Mouse (Mus musculus) spleen, postnatal 36 days (tissue): ENCODE results near the gene Tifa.
A peak's percentile ranks its signal among the peaks of the same experiment; 100 is the strongest.

Experiments
- DNase-seq, 2 experiments: peaks; one replicate each; pipeline ENCODE4 v3.0.0; 2022; ENCODE audit warnings: low spot score in 2 of 2, mixed read lengths in 1 of 2

Tifa gene

DNA sequence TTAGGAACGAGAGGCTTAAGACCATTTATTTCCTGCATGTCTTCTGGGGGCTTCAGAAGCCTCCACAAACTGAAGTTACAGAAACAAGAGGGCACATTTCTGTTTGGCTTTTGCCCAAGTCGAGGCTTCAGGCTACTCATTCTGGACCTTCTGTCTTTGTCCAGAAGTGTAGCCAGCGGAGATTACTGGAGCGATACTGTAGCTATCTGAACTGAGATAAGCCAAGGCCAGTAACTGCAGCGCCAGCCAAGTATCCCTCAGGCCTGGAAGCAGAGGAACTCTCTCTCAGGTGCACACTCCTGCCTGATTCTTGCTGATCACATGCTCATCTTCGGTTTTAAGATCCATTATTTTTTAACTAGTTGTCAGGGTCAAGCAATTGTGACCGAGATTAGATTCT lies 1.6 kb upstream of the Tifa start:
- DNase-seq, result no peak

DNA sequence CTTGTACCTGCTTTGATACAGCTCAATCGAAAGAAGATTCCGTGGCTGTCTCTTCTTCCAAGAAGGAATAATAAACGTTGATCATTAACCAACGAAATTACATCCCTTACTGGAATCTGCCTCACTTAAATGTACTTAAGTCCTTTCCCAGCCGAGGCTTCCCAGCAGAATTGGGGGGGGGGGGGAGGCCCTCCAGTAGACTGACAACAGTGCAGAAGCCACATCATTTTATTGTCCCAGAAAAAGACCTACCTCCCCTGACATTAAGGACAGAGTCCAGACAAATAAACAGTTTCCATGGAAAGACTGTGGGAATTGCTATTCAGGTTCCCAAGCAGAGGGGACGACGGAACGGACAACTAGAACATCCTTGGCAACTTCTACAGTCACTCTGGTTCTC lies 686 bp upstream of the Tifa start:
- no peak for DNase-seq

DNA sequence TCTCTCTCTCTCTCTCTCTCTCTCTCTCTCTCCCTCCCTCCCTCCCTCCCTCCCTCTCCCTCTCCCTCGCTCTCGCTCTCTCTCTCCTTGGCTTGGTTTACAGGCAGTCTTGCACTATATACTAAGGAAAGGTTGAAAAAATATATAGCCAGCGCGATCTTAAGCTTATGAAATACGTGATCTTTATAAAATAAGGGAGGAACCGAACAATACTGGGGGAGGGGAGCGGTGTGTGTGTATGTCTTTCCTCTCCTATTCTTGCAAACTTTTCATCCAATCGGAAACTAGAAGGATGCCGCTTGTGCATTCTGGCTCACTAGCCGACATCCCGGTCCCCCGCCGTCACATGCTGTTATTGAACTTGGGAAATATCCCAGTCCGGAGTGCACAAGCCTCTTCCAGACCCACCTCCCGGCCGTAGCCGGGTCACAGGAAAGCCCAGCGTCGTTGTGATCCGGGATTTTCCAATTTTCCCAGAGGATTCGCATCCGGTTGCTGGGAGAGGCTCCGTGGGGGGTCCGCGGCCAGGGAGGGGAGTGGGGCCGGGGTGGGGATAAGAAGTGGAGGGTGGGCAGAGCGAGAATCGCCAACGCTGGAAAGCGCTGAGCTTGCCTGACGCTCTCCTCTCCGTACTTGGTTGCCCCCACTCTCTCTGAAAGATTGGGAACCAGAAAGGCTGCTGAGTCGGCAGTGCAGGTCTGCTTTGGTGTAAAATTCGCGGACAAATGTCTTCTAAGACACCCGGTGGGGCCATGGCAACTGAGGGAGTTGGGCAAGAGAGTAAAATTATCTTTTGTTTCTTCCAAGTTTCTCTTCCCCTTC lies 840 bp downstream of the Tifa start:
- peak; percentile 41 to 62 for DNase-seq

DNA sequence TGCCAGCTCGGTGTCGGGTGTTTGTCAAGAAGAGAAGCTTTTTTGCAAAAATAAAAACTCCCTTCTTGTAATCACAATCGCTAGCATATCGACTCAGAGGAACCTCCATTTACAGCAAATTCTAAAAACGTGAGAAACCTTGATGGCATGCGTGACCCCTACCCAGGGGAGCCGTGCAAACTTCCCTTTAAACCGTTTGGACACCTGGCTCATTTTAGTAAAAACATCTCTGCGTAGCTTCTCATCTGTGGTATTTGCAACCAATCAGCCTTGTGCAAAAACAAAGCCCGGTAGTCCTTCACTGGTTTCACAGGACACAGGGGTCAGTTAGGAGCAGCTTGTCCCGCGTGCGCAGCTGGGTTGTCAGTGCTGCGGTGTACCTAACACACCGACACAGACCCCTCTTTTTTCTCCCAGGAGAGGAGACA lies 1.5 kb downstream of the Tifa start:
- DNase-seq, result peak; percentile 44 to 63

DNA sequence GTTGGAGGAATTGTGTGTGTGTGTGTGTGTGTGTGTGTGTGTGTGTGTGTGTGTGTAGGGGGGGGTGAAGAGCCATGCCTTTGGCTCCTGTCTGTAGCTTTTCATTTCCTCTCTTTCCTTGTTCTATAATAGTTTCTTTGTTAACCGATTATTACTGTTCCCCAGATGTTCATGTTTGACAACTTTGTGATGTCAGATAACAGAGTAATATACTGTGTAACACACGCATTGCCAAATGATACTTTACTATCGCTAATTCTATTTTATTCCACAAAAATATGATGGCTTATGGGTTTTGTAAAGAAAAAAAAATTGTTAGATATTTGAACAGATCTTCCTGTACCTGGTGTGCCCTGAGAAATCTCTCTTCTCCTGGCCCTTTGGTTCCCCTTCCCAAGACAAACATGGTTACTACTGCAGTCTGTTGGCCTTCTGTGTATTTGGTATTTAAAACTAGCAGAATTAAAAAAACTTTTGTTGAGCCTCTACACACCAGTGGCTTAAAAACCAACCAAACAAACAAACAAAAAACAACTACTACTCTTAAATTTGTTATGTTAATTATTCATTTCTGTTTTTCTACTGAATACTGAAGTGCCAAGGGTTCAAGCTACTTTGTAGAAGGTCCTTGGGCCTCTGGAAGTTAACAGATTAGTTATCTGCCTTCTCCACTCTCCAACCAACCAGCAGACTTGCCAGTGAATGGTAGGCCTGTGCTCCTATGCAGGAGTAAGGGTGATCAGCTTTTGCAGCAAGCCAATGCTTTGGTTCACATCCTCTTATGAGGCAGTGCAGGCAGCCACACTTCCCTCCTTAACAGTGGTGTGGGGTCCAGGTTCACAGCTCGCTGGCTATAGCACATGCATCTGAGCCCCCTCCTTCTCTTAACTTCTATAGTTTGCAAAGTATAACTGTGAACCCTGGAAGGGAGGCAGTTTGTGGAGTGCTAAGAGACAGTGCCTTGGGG lies 2.3 kb downstream of the Tifa start:
- DNase-seq, result peak; percentile 55 to 68

DNA sequence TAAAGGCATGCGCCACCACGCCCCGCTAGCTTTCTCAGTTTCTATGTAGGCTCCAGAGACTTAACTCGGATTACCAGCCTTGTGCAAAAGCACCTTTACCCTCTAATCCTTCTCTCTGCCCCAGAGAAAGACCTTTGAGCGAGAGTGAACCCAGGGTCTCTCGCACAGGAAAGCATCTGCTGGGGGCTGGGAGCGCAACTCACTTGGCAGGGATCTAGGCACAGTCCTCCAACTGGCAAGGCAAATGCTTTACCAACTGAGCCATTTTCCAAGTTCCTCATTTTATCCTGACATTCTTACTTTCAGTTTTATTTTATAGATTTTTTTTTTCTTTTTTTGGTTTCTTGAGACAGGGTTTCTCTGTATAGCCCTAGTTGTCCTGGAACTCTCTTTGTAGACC lies 3.4 kb downstream of the Tifa start:
- DNase-seq, result peak in 1 of 2 experiments; percentile 15

DNA sequence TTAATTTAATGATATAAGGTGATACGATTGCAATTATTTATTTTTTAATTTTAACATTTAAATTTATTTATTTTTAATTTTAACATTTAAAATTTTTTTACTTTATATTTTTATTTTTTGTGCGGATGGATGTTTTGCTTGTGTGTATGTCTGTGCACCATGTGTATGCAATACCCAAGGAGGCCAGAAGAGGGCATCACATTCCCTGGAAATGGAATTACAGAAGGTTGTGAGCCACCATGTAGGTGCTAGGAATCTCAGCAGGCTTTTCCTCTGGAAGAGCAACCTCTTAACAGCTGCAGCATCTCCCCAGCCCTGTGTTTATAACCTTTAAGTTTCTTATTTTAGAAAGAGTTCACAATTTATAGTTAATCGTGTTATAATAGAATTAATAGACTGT lies 6.2 kb downstream of the Tifa start:
- DNase-seq, result no peak

DNA sequence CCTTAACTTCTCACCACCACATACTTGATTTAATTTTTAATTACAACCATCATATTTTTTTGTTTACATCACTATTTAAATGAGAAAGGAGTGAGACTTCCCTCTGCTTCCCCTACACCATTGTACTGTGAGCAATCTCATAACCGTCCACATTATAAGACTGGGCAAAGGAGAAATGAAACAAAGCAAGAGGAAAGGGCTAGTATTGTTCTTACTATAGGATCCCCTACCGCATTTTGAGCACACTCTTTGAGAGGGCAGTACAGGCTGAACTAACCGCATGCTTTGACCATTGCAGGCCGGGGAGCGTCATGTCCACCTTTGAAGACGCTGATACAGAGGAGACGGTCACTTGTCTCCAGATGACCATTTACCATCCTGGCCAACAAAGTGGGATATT lies 6.7 kb downstream of the Tifa start:
- peak in 1 of 2 experiments; percentile 15 for DNase-seq

DNA sequence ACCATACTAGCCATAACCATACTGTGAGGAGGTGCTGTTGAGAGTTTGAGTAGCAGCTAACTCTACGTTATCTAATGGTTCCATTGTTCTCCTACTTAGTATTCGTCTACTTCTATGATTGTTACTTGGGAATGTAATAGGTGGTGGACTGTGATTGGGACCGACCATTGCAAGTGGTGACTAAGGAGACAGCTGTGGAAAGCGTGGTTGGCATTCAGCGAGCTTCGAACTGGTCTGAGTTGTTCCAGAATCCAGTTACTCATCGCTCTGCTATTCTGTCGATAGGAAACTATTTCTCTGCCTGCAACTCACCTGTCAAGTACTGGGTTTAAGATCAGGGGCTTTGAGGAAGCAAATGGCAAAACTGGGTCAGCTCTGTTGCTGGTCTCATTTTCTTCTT lies 11.6 kb downstream of the Tifa start:
- DNase-seq, result no peak

DNA sequence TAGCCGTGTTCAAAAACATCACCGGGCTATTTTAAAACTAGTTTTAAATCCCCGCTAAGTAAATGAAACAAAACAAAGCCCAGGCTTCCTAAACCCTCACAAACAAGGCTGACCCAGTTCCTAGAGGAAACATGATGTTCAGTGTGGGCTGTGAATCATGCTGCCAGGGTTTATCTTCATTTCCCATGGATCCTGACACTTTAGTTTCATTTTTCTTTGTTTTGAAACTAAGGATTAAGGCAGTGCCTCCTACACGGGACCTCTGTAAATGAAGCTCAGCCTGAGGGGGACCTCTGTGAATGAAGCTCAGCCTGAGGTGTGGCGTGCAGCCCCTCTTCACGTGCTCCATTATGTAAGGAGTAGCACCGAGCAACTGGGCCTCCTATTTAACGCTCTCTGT lies 13.2 kb downstream of the Tifa start:
- no peak for DNase-seq

DNA sequence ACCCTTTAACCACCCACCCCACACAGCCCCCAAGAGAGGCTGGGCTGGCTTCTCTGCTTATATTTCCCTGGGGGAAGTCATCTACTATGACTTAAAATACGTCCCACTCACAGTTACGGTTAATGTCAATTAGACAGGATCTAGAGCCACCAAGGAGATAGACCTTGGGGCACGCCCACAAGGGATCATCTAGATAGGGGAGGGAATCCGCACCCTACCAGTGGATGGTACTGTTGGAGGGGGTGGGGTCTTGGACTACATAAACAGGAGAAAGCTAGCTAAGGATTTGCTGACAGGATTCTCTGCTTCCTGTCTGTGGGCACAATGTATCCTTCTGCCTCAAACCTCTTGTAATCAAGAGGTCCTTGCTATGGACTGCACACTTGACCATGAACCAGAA lies 14.8 kb downstream of the Tifa start:
- no peak for DNase-seq

DNA sequence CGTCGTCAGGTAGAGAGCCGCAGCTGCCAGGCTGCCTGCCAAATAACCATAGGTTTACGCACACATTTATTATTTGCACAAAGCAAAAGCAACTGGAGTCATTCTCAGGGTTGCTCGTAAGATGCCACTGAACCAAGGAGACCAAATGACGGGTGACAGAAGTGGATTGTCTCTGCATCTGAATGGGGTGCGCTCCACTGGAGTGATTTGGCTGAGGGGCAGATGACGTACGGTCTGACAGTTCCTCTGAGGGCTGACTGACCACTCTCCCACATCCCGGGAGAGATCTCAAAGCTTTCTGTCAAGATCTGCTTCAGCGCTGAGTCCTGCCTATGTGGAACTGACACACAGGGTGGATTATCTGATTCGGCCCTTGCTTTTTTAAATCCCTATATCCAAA lies 15.5 kb downstream of the Tifa start:
- no peak for DNase-seq

DNA sequence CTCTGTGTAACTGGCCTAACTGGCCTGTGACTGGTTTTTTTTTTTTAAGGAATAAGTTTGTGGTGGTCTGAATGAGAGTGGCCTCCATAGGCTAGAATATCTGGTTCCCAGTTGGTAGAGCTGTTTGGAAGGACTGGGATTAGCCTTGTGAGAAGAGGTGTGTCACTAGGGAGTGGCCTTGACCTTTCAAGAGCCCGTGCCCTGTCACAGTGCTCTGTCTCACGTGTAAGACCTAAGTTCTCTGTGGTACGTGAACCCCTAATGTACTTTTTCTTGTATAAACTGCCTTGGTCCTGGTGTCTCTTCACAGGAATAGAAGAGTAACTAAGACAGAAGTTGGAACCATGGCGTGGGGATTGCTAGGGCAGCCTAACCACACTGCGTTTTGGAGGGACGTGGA lies 16.4 kb downstream of the Tifa start:
- DNase-seq, result no peak

DNA sequence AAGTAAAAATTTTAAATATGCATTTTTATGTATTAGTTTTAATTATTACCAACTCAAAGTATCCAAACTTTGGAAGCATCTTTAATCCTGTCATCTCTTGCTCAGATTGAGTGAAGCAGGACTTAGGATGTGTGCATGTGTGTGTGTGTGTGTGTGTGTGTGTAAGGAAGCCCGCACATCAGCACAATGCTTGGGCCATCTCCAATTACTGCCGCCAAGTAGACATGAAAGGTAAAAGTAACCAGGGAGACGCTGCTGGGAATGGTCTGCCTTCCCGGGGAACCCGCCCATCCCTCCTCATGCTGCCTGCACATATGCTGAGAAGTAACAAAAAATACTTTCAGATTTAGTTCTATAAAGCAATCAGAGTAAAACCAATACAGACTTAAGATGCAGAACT lies 18.2 kb downstream of the Tifa start:
- DNase-seq, result no peak

DNA sequence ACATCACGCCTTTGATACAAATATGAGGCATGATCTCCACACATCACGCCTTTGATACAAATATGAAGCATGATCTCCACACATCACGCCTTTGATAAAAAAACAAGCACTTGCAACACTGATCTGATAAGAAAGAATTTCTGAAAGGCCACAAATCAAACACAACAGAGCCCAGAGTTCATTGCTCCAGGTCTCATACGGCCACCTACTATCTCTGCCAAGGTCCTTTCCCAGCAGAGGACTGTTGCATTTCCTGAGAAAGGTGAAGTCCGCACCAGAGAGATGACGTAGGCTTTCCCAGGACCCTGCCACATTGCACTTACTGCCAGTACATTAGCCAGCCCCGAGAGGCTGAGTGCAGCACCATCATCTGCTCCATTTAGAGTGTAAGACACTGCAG lies 19.5 kb downstream of the Tifa start:
- no peak for DNase-seq

DNA sequence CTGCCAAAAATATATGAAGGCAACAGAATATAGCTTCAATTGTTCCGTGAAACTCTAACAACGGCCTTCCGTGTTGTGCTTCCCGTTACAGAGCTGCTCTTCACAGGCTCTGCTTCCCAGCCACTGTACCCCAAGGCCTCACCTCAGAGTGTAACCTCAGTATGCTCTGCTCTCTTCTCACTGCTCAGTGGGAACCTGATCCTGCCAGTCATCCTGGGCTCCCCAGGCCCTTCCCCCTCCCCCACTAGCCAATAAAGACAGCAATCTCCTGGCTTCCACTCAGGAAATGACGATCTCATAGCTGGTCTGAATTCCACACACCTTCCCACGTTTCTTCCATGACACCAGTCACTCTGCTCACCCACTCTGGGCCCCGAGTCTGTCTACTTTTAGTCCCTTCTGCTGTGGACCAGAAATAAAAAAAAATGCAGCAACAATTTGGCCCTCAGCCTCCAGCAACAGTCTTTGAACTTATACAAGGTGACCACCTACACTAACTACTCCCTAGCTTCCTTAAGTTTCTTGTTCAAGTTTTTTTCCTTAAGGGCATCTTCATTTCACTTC lies 27.6 kb downstream of the Tifa start:
- no peak for DNase-seq

DNA sequence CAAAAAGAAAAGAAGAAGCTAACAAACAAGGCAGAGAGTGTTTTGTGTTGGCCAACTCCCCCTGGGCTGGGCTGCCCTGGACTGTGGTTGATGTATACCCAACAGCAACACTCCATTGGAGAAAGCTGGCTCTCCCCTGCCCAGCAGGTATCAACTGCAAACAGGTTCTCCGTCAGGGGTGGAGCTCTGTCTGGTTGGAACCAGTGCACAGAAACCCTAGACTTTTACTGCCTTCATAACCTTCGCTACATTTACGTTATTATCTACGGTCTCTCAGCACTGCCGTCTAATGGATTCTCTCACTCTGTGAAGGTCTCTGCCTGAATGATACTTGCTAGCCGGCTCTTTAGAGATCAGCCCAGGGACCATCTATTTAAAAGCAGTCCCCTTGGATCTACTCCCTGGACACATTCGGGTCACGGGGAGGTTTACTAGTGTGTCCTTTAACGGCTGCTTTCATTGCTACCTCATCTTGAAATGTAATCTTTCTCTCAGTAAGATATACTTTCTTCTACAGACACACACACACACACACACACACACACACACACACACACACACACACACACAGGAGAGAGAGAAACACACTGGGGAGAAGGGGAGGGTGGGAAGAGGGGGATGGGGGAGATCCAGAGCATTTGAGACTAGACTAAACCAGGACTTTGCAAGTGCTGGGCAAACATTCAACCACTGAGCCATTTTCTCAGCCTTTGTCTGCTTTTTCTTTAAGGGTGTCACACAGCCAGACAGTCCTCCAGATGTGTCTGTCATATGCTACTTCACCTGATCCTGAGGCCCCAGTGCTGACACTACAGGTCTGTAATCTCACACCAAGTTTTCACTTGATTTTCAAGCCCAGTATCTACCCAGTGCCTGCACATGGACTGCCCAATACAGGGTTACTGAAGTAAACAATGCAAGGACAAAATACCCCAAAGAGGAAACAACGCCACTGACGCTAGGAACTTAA lies 29.4 kb downstream of the Tifa start:
- DNase-seq, result no peak

DNA sequence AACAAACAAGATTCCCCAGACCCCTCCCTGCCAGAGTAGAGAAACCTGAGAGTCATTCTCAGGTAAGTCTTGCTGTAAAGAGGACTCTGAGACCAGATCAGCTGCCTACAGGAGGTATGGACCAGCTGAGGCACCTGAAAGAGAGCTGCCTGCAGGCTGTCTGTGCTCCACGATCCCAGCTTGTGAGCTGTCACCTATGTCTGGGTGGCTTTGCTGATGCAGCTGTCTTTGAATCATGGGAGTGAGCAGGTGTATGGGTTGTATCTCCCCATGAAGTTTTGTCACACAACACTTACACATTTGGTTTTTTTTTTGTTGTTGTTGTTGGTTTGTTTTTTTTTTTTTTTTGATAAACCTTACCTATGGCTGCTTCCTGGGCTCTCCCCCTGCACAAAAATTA lies 30.8 kb downstream of the Tifa start:
- no peak for DNase-seq

DNA sequence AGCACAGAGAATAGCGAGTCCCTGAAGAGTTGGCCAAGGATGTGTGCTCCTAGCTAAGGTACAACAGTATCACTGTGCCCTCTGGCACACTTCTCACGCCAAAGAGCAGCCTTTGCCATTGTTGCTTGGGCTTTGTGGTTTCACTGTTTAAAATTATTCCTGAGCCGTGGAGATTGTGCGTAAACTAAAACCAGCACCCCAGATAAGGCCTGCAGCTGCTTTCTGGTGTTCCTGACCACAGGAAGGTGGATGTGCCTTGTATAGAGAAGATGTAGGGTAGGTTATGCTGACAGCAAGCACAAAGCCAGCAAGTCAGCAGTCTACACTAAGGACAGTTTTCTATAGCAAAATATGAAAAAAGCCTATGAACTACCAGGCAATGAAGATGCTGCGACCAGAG lies 31.6 kb downstream of the Tifa start:
- no peak for DNase-seq

DNA sequence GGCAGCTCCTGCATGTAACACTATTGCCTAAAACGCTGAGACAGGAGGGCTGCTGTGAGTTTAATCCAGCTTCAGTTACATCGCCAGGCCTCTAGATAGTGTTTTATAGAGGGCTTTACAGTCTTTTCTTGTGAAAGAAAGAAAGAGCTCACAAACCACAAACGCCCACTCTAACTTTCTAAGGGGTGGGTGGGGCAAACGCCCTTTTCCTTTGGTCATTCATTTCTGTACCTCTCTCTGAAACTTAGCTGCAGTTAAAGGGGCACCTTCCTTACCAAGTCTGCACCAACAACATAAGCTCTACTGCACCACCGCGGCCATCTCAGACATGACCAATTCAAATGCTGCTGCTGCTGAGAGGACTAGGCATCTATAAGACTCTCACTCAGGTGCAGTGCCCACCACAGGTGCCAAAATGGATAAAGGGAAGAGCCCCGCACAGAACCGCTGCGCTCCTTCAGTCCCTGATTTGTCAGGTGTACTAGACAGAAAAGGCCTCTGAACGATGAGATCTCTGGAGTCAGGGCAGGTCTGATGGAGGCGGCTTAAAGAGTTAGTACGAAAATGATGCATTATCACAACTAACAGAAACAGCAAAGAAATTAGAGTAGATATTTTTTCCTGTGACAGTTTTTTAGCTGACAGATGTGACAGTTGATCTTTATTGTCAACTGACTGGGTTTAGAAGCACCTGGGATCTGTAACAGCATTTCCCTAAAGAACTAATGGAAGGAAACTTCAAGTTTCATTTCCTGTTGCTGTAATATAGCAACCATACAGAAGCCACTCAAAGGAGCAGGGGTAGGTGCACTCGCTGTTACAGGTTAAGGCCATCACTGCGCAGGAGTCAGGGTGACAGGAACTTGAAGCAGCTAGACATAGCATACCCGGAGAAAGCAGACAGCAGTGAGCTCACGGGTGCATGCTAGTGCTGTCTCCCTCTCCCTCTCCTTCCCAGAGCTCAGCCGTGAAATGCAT lies 34.6 kb downstream of the Tifa start:
- DNase-seq, result peak; percentile 65 to 69
